Mouse (Mus musculus) telencephalon, adult 2 months (tissue): ENCODE data around the gene Ache.

ENCODE experiments used
- DNase-seq: peaks from one replicate; pipeline ENCODE4 v3.0.0-alpha.2; 2011; ENCODE audit warnings: low read depth, low spot score

Ache gene

GRCm38 (mm10) chr5:137333512-137334174, 46.3 kb downstream of the Ache start, which contains the start of gene Slc12a9:
Gene Slc12a9, minus strand, starts transcription at chr5:137333597.
- DNase-seq = peak; percentile 90

- DNase-seq = no peak
Observed at GRCm38 (mm10) chr5:137334317-137334716, 47.0 kb downstream of the Ache start.

GRCm38 (mm10) chr5:137335066-137335465, 47.7 kb downstream of the Ache start:
- DNase-seq = no peak

GRCm38 (mm10) chr5:137337190-137337589, 49.9 kb downstream of the Ache start:
- no peak for DNase-seq

GRCm38 (mm10) chr5:137338256-137338655, 50.9 kb downstream of the Ache start:
- DNase-seq = peak; percentile 95

GRCm38 (mm10) chr5:137338663-137339289, 51.5 kb downstream of the Ache start:
- no peak for DNase-seq

GRCm38 (mm10) chr5:137339290-137339979, 52.1 kb downstream of the Ache start:
- DNase-seq = no peak

- DNase-seq = no peak
Observed at GRCm38 (mm10) chr5:137340222-137340621, 52.9 kb downstream of the Ache start.

GRCm38 (mm10) chr5:137342407-137343012, 55.2 kb downstream of the Ache start:
- no peak for DNase-seq

- no peak for DNase-seq
Observed at GRCm38 (mm10) chr5:137343412-137343811, 56.1 kb downstream of the Ache start.

GRCm38 (mm10) chr5:137343869-137344268, 56.5 kb downstream of the Ache start:
- DNase-seq = no peak
